Mouse (Mus musculus): ENCODE data around the gene Ryr2. TPM values are rescaled to one million over a fixed set of nuclear protein-coding genes. Genes with fewer than 3 reads are reported as not detected.
A peak's percentile ranks its signal among the peaks of the same experiment; 100 is the strongest.

Ryr2 gene
- total and polyA plus RNA-seq, 3 experiments = 0.11 to 0.13 TPM; not detected in 1

GRCm38 (mm10) chr13:11636383-11636782 is 470.4 kb downstream of the Ryr2 start:
- no peak for DNase-seq (ENCODE audit: extremely low read depth)
- no peak overlapping the region for H3K4me3 ChIP-seq (replicated peaks in 1 of 3; ENCODE audit: low read depth in 2 of 3, low read length in 2 of 3, poor library complexity in 1 of 3)
- dilution Hi-C loops (cut with MboI; ENCODE audit: extremely low pct_ligation_motif_present, extremely low pct_unique_long_range_greater_than_20kb, low sequenced_read_pairs) = no loop called here

GRCm38 (mm10) chr13:11624513-11624912 is 482.2 kb downstream of the Ryr2 start:
- peak; percentile 23 for DNase-seq (ENCODE audit: extremely low read depth)
- H3K27me3 ChIP-seq (replicated peaks) = no peaks in the 10 kb centered on the region
- no peak overlapping the region for H3K4me2 ChIP-seq (ENCODE audit: insufficient read depth, low read depth, poor library complexity, severe bottlenecking)
- H3K9ac ChIP-seq (ENCODE audit: insufficient read depth, low read depth) = no peak overlapping the region
- peaks cover 0 to 8% of the 10 kb centered on the region in 2 experiments; a peak in 1 of 4 replicates for H3K4me1 ChIP-seq (ENCODE audit: control insufficient read depth in 1 of 2, insufficient read depth in 2 of 2)
- no peaks in the 10 kb centered on the region for H3K79me2 ChIP-seq (replicated peaks; ENCODE audit: control insufficient read depth, extremely low read depth, insufficient read depth, poor library complexity, severe bottlenecking)
- in situ Hi-C loops (cut with MboI; ENCODE audit: low pct_ligation_motif_present, low pct_unique_long_range_greater_than_20kb, low sequenced_read_pairs) (no loop called here), dilution Hi-C loops (cut with MboI; ENCODE audit: extremely low pct_ligation_motif_present, extremely low pct_unique_long_range_greater_than_20kb, low sequenced_read_pairs) (no loop called here)
- H3K27ac ChIP-seq (ENCODE audit: insufficient read depth, low read depth) = no peak overlapping the region
- no peak overlapping the region for H3K4me3 ChIP-seq (replicated peaks in 1 of 3; ENCODE audit: low read depth in 2 of 3, low read length in 2 of 3, poor library complexity in 1 of 3)
- no peak for TF ChIP-seq CTCF (conservative IDR thresholded peaks at IDR 0.05 in 1 of 2, IDR thresholded peaks at IDR 0.05 in 1 of 2; ENCODE audit: low read depth in 2 of 2, low read length in 2 of 2)
- TF ChIP-seq SIN3A (IDR thresholded peaks at IDR 0.05; ENCODE audit: low read length) = no peak
- TF ChIP-seq TBP (conservative IDR thresholded peaks at IDR 0.05; ENCODE audit: low read depth, low read length) = no peak
- TF ChIP-seq CHD1 (IDR thresholded peaks at IDR 0.05; ENCODE audit: low read depth, low read length) = no peak
- no peak for TF ChIP-seq ZMIZ1 (IDR thresholded peaks at IDR 0.05; ENCODE audit: low read depth, low read length)
- no peak for TF ChIP-seq MXI1 (IDR thresholded peaks at IDR 0.05; ENCODE audit: low read depth, low read length)
- no peaks in the 10 kb centered on the region for H3K9me3 ChIP-seq (replicated peaks; ENCODE audit: low read length)
- H3K36me3 ChIP-seq (replicated peaks in 1 of 2; ENCODE audit: control insufficient read depth in 1 of 2, insufficient read depth in 1 of 2, low read length in 1 of 2) = no peaks in the 10 kb centered on the region

More at GRCm38 (mm10) chr13:11636383-11636782, 470.4 kb downstream of the Ryr2 start:
- H3K4me1 ChIP-seq (ENCODE audit: control insufficient read depth in 1 of 2, insufficient read depth in 2 of 2) = no peaks in the 10 kb centered on the region
- H3K9me3 ChIP-seq (replicated peaks; ENCODE audit: low read length) = no peaks in the 10 kb centered on the region
- in situ Hi-C loops (cut with MboI; ENCODE audit: low pct_ligation_motif_present, low pct_unique_long_range_greater_than_20kb, low sequenced_read_pairs) = no loop called here
- no peak overlapping the region for H3K9ac ChIP-seq (ENCODE audit: insufficient read depth, low read depth)
- no peak overlapping the region for H3K4me2 ChIP-seq (ENCODE audit: insufficient read depth, low read depth, poor library complexity, severe bottlenecking)
- no peaks in the 10 kb centered on the region for H3K27me3 ChIP-seq (replicated peaks)
- TF ChIP-seq NRF1 (IDR thresholded peaks at IDR 0.05; ENCODE audit: low read depth, low read length) (no peak), TCF12 (IDR thresholded peaks at IDR 0.05; ENCODE audit: low read depth, low read length) (no peak), KAT2A (IDR thresholded peaks at IDR 0.05; ENCODE audit: insufficient replicate concordance, low read length) (no peak), RCOR1 (conservative IDR thresholded peaks at IDR 0.05; ENCODE audit: low read depth, low read length) (no peak)
- H3K36me3 ChIP-seq (replicated peaks in 1 of 2; ENCODE audit: control insufficient read depth in 1 of 2, insufficient read depth in 1 of 2, low read length in 1 of 2) = no peaks in the 10 kb centered on the region
- H3K27ac ChIP-seq (ENCODE audit: insufficient read depth, low read depth) = no peak overlapping the region
- no peaks in the 10 kb centered on the region for H3K79me2 ChIP-seq (replicated peaks; ENCODE audit: control insufficient read depth, extremely low read depth, insufficient read depth, poor library complexity, severe bottlenecking)

GRCm38 (mm10) chr13:11595431-11595830 is 511.3 kb downstream of the Ryr2 start:
- in situ Hi-C loops (cut with MboI; ENCODE audit: low pct_ligation_motif_present, low pct_unique_long_range_greater_than_20kb, low sequenced_read_pairs) = no loop called here
- no peaks in the 10 kb centered on the region for H3K79me2 ChIP-seq (replicated peaks; ENCODE audit: control insufficient read depth, extremely low read depth, insufficient read depth, poor library complexity, severe bottlenecking)
- H3K9ac ChIP-seq (ENCODE audit: insufficient read depth, low read depth) = no peak overlapping the region
- no peak overlapping the region for H3K4me3 ChIP-seq (replicated peaks in 1 of 3; ENCODE audit: low read depth in 2 of 3, low read length in 2 of 3, poor library complexity in 1 of 3)
- peaks cover 0 to 3% of the 10 kb centered on the region in 2 experiments; a peak in 2 of 4 replicates for H3K4me1 ChIP-seq (ENCODE audit: control insufficient read depth in 1 of 2, insufficient read depth in 2 of 2)
- no peak overlapping the region for H3K4me2 ChIP-seq (ENCODE audit: insufficient read depth, low read depth, poor library complexity, severe bottlenecking)
- H3K27ac ChIP-seq (ENCODE audit: insufficient read depth, low read depth) = no peak overlapping the region
- H3K27me3 ChIP-seq (replicated peaks) = no peaks in the 10 kb centered on the region
- DNase-seq (ENCODE audit: extremely low read depth) = no peak
- dilution Hi-C loops (cut with MboI; ENCODE audit: extremely low pct_ligation_motif_present, extremely low pct_unique_long_range_greater_than_20kb, low sequenced_read_pairs) = no loop called here
- no peaks in the 10 kb centered on the region for H3K36me3 ChIP-seq (replicated peaks in 1 of 2; ENCODE audit: control insufficient read depth in 1 of 2, insufficient read depth in 1 of 2, low read length in 1 of 2)
- TF ChIP-seq CHD1 (IDR thresholded peaks at IDR 0.05; ENCODE audit: low read depth, low read length) (no peak), MAFK (IDR thresholded peaks at IDR 0.05; ENCODE audit: insufficient replicate concordance, low read length) (no peak), MXI1 (IDR thresholded peaks at IDR 0.05; ENCODE audit: low read depth, low read length) (no peak), MAX (IDR thresholded peaks at IDR 0.05; ENCODE audit: low read length) (no peak), ZC3H11A (IDR thresholded peaks at IDR 0.05; ENCODE audit: low read depth, low read length) (no peak), PAX5 (IDR thresholded peaks at IDR 0.05; ENCODE audit: low read length) (no peak), ETS1 (conservative IDR thresholded peaks at IDR 0.05; ENCODE audit: low read depth, low read length) (no peak), HCFC1 (IDR thresholded peaks at IDR 0.05; ENCODE audit: low read depth, low read length) (no peak), TCF12 (IDR thresholded peaks at IDR 0.05; ENCODE audit: low read depth, low read length) (no peak)
- H3K9me3 ChIP-seq (replicated peaks; ENCODE audit: low read length) = no peaks in the 10 kb centered on the region

Data from CH12.LX (cell line).